Mouse (Mus musculus): Measurements from ENCODE around the gene Rarres2.
"Not testable (repeated sequence)": the region's sequence is repeated elsewhere in the genome, so short reads cannot be mapped to it uniquely, and the experiment has no call there.

Rarres2 gene

GRCm38 (mm10) chr6:48540721-48541120 is 31.9 kb downstream of the Rarres2 start:
- no peak for DNase-seq (ENCODE audit: low spot score)

GRCm38 (mm10) chr6:48539860-48540259 is 32.7 kb downstream of the Rarres2 start:
- no peak for DNase-seq (ENCODE audit: low spot score)

- DNase-seq (ENCODE audit: low spot score), result no peak
Observed at GRCm38 (mm10) chr6:48538841-48539737, 33.5 kb downstream of the Rarres2 start.

- peak; percentile 49 for DNase-seq (ENCODE audit: low spot score)
Observed at GRCm38 (mm10) chr6:48537105-48537954, 35.3 kb downstream of the Rarres2 start, which contains the start of gene Atp6v0e2. TSS of gene Atp6v0e2 (plus strand) at chr6:48537615.

- no peak for DNase-seq (ENCODE audit: low spot score)
Observed at GRCm38 (mm10) chr6:48536091-48536490, 36.5 kb downstream of the Rarres2 start.

GRCm38 (mm10) chr6:48534913-48535312 is 37.7 kb downstream of the Rarres2 start:
- DNase-seq (ENCODE audit: low spot score), result no peak

- no peak for DNase-seq (ENCODE audit: low spot score)
Observed at GRCm38 (mm10) chr6:48533475-48533874, 39.1 kb downstream of the Rarres2 start.

GRCm38 (mm10) chr6:48530862-48531261 is 41.7 kb downstream of the Rarres2 start:
- DNase-seq (ENCODE audit: low spot score), result no peak

- DNase-seq (ENCODE audit: low spot score), result no peak
Observed at GRCm38 (mm10) chr6:48529871-48530440, 42.6 kb downstream of the Rarres2 start.

GRCm38 (mm10) chr6:48529261-48529660 is 43.3 kb downstream of the Rarres2 start:
- DNase-seq (ENCODE audit: low spot score), result no peak

GRCm38 (mm10) chr6:48527901-48528300 is 44.7 kb downstream of the Rarres2 start:
- DNase-seq (ENCODE audit: low spot score), result no peak

GRCm38 (mm10) chr6:48524882-48525281 is 47.7 kb downstream of the Rarres2 start:
- DNase-seq (ENCODE audit: low spot score), result not testable (repeated sequence)

Measured in ovary, postnatal 10 days (tissue).